Mouse (Mus musculus) stomach, embryonic 14.5 days (tissue): ENCODE data around the gene Fdx1. TPM values are rescaled to one million over a fixed set of nuclear protein-coding genes. Genes with fewer than 3 reads are reported as not detected.

Source experiments
- ATAC-seq: fragments of 200-750 bp; cut with Nextera tagmentation; 2 replicates; pipeline ENCODE4 v1.8.0; 2017; ENCODE audit warnings: low read depth, moderate TSS enrichment; ENCODE audit not compliant: insufficient number of reproducible peaks, insufficient read depth, low FRiP score
- H3K27ac ChIP-seq: fragments of 300-500 bp; sonication (generic); 2 replicates; pipeline ENCODE4 v1.5.1; 2014; ENCODE audit warnings: mild to moderate bottlenecking, low read length, moderate library complexity, mixed read lengths
- H3K27me3 ChIP-seq: fragments of 300-500 bp; sonication (generic); 2 replicates; pipeline ENCODE4 v1.6.1; 2014; ENCODE audit warnings: low read length, control low read depth, mixed read lengths; ENCODE audit not compliant: control insufficient read depth, insufficient read depth
- H3K36me3 ChIP-seq: fragments of 300-500 bp; sonication (generic); 2 replicates; pipeline ENCODE4 v1.6.1; 2014; ENCODE audit warnings: mild to moderate bottlenecking, control low read depth, low read length, moderate library complexity, mixed read lengths; ENCODE audit not compliant: control insufficient read depth, insufficient read depth
- H3K4me1 ChIP-seq: fragments of 300-500 bp; sonication (generic); 2 replicates; pipeline ENCODE4 v1.6.1; 2014; ENCODE audit warnings: low read length, control low read depth, mixed read lengths; ENCODE audit not compliant: control insufficient read depth, insufficient read depth
- H3K4me2 ChIP-seq: fragments of 300-500 bp; sonication (generic); replicated peaks from 2 replicates; pipeline ENCODE4 v1.6.1; 2014; ENCODE audit warnings: low read depth, low read length, control low read depth
- H3K4me3 ChIP-seq: fragments of 300-500 bp; sonication (generic); 2 replicates; pipeline ENCODE4 v1.5.1; 2014; ENCODE audit warnings: low read depth, low read length, control low read depth
- H3K9ac ChIP-seq: fragments of 300-500 bp; sonication (generic); replicated peaks from 2 replicates; pipeline ENCODE4 v1.6.1; 2014; ENCODE audit warnings: low read depth, mild to moderate bottlenecking, control low read depth, low read length, moderate library complexity, mixed read lengths
- H3K9me3 ChIP-seq: fragments of 300-500 bp; sonication (generic); 2 replicates; pipeline ENCODE4 v1.6.1; 2016; ENCODE audit warnings: low read depth, low read length, control low read depth; ENCODE audit not compliant: control insufficient read depth
- WGBS: fragments of 180-500 bp; shearing (Covaris S2); extraction: QIAGEN DNeasy Blood & Tissue Kit; methylation state at CpG from one replicate; pipeline ENCODE4 v1.1.7; 2014; 5-methylcytosine and 5-hydroxymethylcytosine counted together
- polyA plus RNA-seq: library from polyadenylated mRNA; unstranded; fragments of >200 nt; fragmentation: Nextera tagmentation; extraction: Ambion mirVana; gene quantifications from 2 replicates; pipeline ENCODE4 v1.2.1, GENCODE M21; 2014

The Fdx1 gene
- polyA plus RNA-seq, 1 experiment from 2014 or later = 75.2 TPM

DNA sequence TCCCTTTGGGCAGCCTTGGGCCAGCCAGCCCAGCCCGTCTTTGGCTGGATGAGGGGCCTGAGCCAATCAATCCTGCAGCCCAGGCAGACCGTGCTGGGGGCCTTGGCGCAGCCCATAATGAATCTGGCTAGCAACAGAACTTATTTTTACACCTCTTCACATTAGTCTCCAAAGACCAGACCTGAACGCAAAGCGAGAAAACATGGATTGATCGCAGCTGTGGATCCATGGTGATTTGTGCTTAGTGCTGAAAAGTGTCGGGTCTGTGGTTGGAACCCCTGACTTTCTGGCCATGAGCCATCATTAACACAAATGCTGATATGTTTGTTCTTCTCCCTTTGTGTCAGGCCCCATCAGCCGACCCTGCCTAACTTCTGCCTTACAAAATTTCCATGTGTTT, 56.4 kb downstream of the Fdx1 start:
- no peak for ATAC-seq
- no peak overlapping the region for H3K4me2 ChIP-seq
- no peaks in the 10 kb centered on the region for H3K9me3 ChIP-seq
- no peak overlapping the region for H3K27ac ChIP-seq
- no peaks in the 10 kb centered on the region for H3K4me1 ChIP-seq
- H3K9ac ChIP-seq = no peak overlapping the region
- no peaks in the 10 kb centered on the region for H3K36me3 ChIP-seq
- no peaks in the 10 kb centered on the region for H3K27me3 ChIP-seq
- no peak overlapping the region for H3K4me3 ChIP-seq
- WGBS = 81% methylated on average over 8 of the region's 8 CpGs

Other genes with a start within 250 kb of the Fdx1 start
- 4.0 and 5.0 TPM in 2 replicates for gene Arhgap20, start 198.2 kb downstream of the Fdx1 start, polyA plus RNA-seq
- gene Rdx, start 83.6 kb upstream of the Fdx1 start, polyA plus RNA-seq = 142 and 146 TPM in 2 replicates
- 4.9 TPM in 2 replicates for gene Zc3h12c, start 205.0 kb upstream of the Fdx1 start, polyA plus RNA-seq